Mouse (Mus musculus): ENCODE results near the gene Fshr. TPM values are rescaled to one million over a fixed set of nuclear protein-coding genes. Genes with fewer than 3 reads are reported as not detected.
A peak's percentile ranks its signal among the peaks of the same experiment; 100 is the strongest.

The Fshr gene
- polyA plus RNA-seq, 1 experiment, result not detected

DNA sequence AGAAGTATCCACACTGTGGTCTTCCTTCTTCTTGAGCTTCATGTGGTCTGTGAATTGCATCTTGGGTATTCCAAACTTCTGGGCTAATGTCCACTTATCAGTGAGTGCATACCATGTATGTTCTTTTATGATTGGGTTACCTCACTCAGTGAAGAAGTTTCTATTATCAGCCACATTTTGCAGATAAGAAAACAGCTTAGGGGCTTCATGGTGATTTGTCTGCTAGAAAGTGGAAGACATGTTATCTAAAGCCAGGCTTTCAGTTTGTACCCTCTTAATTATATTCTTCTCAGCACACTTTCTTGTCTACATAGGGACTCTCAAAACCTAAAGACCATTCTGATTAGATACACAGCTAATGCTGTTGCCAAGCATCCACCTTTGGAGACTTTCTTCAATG lies 165.8 kb downstream of the Fshr start:
- H3K27me3 ChIP-seq (replicated peaks; ENCODE audit: control insufficient read depth, insufficient read depth, low read length), result no peaks in the 10 kb centered on the region
- DNase-seq, result no peak
- H3K4me3 ChIP-seq (ENCODE audit: insufficient read depth, low read depth, low read length), result no peak overlapping the region
- no peak overlapping the region for H3K27ac ChIP-seq (ENCODE audit: insufficient read depth, low read depth, low read length)
- H3K4me1 ChIP-seq (ENCODE audit: control insufficient read depth, insufficient read depth, low read length), result no peaks in the 10 kb centered on the region
- TF ChIP-seq POLR2A (IDR thresholded peaks at IDR 0.05; ENCODE audit: low read depth, low read length) (no peak), CTCF (conservative IDR thresholded peaks at IDR 0.05; ENCODE audit: insufficient read depth, insufficient read length, low read depth, low read length) (no peak)
- H3K36me3 ChIP-seq (ENCODE audit: control insufficient read depth, insufficient read depth, low read length), result no peaks in the 10 kb centered on the region

DNA sequence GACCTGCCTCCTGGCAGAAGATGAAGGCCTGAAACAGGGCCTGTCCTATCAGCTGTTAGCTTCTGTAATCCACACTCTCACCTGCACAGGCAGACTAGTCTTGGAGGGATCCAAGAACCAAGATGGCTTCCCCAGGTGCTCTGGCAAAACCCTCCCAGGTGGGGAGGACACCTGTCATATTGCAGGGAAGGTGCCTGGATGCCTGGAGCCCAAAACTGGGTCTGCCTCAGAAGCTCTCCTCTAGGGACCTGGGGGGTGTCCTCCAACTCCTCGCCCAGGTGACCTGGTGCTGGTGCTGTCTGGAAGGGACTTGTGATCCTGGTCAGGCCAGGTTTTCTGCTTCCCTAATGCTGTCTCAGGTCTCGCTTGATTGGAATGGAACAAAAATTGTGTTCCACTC lies 167.5 kb downstream of the Fshr start:
- Histone ChIP-seq H3K27ac (ENCODE audit: insufficient read depth, low read depth, low read length) (peak overlapping the region; percentile 20; the same call in 1 of the 2 replicates), H3K36me3 (ENCODE audit: control insufficient read depth, insufficient read depth, low read length) (no peaks in the 10 kb centered on the region), H3K4me3 (ENCODE audit: insufficient read depth, low read depth, low read length) (no peak overlapping the region), H3K4me1 (ENCODE audit: control insufficient read depth, insufficient read depth, low read length) (no peaks in the 10 kb centered on the region), H3K27me3 (replicated peaks; ENCODE audit: control insufficient read depth, insufficient read depth, low read length) (no peaks in the 10 kb centered on the region)
- no peak for TF ChIP-seq POLR2A (IDR thresholded peaks at IDR 0.05; ENCODE audit: low read depth, low read length)
- TF ChIP-seq CTCF (conservative IDR thresholded peaks at IDR 0.05; ENCODE audit: insufficient read depth, insufficient read length, low read depth, low read length), result no peak
- 81% methylated on average over 2 of the region's 2 CpGs for WGBS
- DNase-seq, result no peak

DNA sequence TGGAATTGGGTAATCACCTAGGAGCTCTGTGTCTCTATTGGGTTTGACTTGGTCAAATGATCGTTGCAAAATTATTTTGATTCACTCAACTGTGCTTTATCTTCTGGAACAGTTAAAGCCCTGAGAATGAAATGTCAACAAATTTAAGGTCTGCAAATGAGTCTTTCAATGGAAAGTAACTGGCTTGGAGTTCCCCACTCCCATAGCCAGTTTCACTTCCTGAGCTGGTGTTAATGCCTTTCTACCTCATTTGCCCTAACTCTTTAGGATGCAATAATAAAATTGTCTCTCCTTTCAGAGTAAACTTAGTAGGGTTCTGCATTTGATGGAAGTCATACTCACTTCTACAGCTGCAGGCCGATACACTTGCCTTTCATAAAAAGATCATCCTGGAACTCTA lies 181.0 kb downstream of the Fshr start:
- DNase-seq, result no peak
- H3K36me3 ChIP-seq (ENCODE audit: control insufficient read depth, insufficient read depth, low read length), result no peaks in the 10 kb centered on the region
- H3K4me3 ChIP-seq (ENCODE audit: insufficient read depth, low read depth, low read length), result no peak overlapping the region
- WGBS, result 72% methylated on average over 2 of the region's 2 CpGs
- TF ChIP-seq CTCF (conservative IDR thresholded peaks at IDR 0.05; ENCODE audit: insufficient read depth, insufficient read length, low read depth, low read length) (no peak), POLR2A (IDR thresholded peaks at IDR 0.05; ENCODE audit: low read depth, low read length) (no peak)
- H3K27me3 ChIP-seq (replicated peaks; ENCODE audit: control insufficient read depth, insufficient read depth, low read length), result no peaks in the 10 kb centered on the region
- H3K27ac ChIP-seq (ENCODE audit: insufficient read depth, low read depth, low read length), result no peak overlapping the region
- no peaks in the 10 kb centered on the region for H3K4me1 ChIP-seq (ENCODE audit: control insufficient read depth, insufficient read depth, low read length)

DNA sequence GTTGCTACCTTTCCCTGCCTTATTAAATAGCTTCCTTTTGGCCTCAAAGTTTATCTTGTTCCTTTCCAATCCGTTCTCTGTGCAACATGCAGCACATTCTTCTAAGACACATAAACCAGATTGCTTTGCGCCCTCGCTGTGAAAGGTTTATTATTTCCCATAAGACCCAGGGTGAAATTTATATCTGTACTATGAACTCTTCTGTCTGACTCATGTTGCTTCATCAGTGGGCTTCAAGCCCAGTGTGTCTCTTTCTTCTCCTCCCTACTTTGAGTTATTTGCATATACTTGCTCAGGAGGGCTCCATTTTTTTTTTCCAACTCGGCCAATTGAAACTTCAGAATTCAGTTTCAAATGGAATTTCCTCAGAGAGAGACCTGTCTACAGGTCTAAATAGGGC lies 183.5 kb downstream of the Fshr start:
- WGBS, result 41% methylated on average over 4 of the region's 4 CpGs
- Histone ChIP-seq H3K4me1 (ENCODE audit: control insufficient read depth, insufficient read depth, low read length) (no peaks in the 10 kb centered on the region), H3K27me3 (replicated peaks; ENCODE audit: control insufficient read depth, insufficient read depth, low read length) (no peaks in the 10 kb centered on the region), H3K27ac (ENCODE audit: insufficient read depth, low read depth, low read length) (no peak overlapping the region), H3K4me3 (ENCODE audit: insufficient read depth, low read depth, low read length) (no peak overlapping the region), H3K36me3 (ENCODE audit: control insufficient read depth, insufficient read depth, low read length) (no peaks in the 10 kb centered on the region)
- no peak for TF ChIP-seq CTCF (conservative IDR thresholded peaks at IDR 0.05; ENCODE audit: insufficient read depth, insufficient read length, low read depth, low read length)
- no peak for TF ChIP-seq POLR2A (IDR thresholded peaks at IDR 0.05; ENCODE audit: low read depth, low read length)
- no peak for DNase-seq

DNA sequence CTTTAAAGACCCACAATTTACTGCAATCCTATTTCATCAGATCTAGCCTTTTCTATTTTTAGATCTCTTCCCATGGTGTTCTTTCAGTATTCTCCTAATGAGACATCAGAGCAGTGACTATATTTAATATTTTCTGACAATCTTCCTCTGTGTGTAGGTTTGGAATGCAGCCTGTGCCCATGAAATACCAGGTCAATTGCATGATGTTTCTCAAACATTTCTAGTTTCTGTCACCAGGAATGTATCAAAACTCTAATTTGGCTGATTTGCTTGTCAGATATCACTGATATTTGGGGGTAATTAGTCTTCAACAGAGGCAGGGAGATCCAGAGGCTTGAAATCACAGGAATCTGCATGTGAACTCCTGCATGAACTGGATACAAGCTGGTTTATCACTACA lies 186.8 kb downstream of the Fshr start:
- Histone ChIP-seq H3K36me3 (ENCODE audit: control insufficient read depth, insufficient read depth, low read length) (no peaks in the 10 kb centered on the region), H3K27me3 (replicated peaks; ENCODE audit: control insufficient read depth, insufficient read depth, low read length) (no peaks in the 10 kb centered on the region), H3K4me3 (ENCODE audit: insufficient read depth, low read depth, low read length) (no peak overlapping the region), H3K4me1 (ENCODE audit: control insufficient read depth, insufficient read depth, low read length) (no peaks in the 10 kb centered on the region), H3K27ac (ENCODE audit: insufficient read depth, low read depth, low read length) (no peak overlapping the region)
- no peak for TF ChIP-seq POLR2A (IDR thresholded peaks at IDR 0.05; ENCODE audit: low read depth, low read length)
- TF ChIP-seq CTCF (conservative IDR thresholded peaks at IDR 0.05; ENCODE audit: insufficient read depth, insufficient read length, low read depth, low read length), result no peak
- no peak for DNase-seq

DNA sequence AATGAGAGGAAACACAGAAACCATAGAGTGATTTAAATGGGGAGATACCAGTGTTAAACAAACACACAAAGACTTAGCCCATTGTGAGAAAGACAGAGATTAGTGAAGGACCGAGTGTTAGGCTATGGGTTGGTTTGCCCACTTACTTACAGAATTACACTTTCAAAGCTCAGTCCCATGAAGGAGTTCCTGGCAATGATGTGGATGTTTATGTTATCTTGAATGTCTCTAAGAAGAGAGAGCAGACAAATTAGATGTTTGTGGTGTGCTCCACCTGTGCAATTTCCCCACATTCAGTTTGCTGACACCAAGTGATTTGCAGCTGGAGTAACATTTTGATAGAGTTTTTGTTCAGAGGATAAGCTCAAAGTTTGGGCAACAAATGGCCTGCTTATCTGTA lies 191.4 kb downstream of the Fshr start:
- WGBS, result 87% methylated on average over 1 of the region's 1 CpGs
- Histone ChIP-seq H3K4me3 (ENCODE audit: insufficient read depth, low read depth, low read length) (no peak overlapping the region), H3K27ac (ENCODE audit: insufficient read depth, low read depth, low read length) (no peak overlapping the region), H3K36me3 (ENCODE audit: control insufficient read depth, insufficient read depth, low read length) (no peaks in the 10 kb centered on the region), H3K4me1 (ENCODE audit: control insufficient read depth, insufficient read depth, low read length) (no peaks in the 10 kb centered on the region), H3K27me3 (replicated peaks; ENCODE audit: control insufficient read depth, insufficient read depth, low read length) (no peaks in the 10 kb centered on the region)
- TF ChIP-seq CTCF (conservative IDR thresholded peaks at IDR 0.05; ENCODE audit: insufficient read depth, insufficient read length, low read depth, low read length), result no peak
- DNase-seq, result no peak

DNA sequence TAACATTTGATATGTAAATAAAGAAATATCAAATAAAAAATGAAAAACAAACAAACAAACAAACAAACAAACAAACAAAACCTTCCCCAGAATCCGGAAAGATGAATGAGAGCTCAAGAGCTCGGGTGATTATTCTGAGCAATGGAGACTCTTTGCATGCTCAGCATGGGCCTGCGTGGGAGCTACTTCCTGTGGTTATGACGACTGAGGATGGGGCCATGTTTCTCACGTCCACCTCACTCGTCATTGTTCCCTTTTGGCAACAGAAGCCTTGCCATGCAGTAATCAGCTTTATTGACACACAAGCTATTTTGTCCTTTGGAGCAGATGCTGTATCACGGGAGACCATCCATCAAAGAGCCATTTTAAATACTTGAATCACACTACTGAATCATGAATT lies 191.8 kb downstream of the Fshr start:
- 82% methylated on average over 7 of the region's 7 CpGs for WGBS
- no peak for TF ChIP-seq CTCF (conservative IDR thresholded peaks at IDR 0.05; ENCODE audit: insufficient read depth, insufficient read length, low read depth, low read length)
- TF ChIP-seq POLR2A (IDR thresholded peaks at IDR 0.05; ENCODE audit: low read depth, low read length), result no peak
- H3K4me3 ChIP-seq (ENCODE audit: insufficient read depth, low read depth, low read length), result no peak overlapping the region
- no peak for DNase-seq
- H3K4me1 ChIP-seq (ENCODE audit: control insufficient read depth, insufficient read depth, low read length), result no peaks in the 10 kb centered on the region
- no peaks in the 10 kb centered on the region for H3K27me3 ChIP-seq (replicated peaks; ENCODE audit: control insufficient read depth, insufficient read depth, low read length)
- H3K36me3 ChIP-seq (ENCODE audit: control insufficient read depth, insufficient read depth, low read length), result no peaks in the 10 kb centered on the region
- H3K27ac ChIP-seq (ENCODE audit: insufficient read depth, low read depth, low read length), result no peak overlapping the region

DNA sequence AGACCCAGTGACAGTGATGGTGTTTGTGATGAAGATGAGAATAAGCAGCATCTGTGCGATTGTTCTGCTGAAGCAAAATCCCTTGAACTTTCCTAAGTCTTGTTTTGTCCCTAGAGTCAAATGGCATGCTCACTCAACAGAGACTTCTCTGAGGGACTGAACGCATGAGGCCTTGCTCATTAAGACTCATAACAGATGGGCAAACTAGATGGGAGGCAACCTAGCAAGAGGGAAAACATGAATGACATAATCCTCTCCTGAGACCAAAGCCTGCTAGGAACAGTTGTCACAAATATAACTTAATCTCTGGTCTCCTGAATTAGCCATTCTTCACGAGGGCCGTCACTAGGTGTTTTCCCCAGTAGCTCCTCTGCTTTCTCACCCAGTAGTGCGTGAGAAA lies 194.5 kb downstream of the Fshr start:
- Histone ChIP-seq H3K4me3 (ENCODE audit: insufficient read depth, low read depth, low read length) (no peak overlapping the region), H3K36me3 (ENCODE audit: control insufficient read depth, insufficient read depth, low read length) (no peaks in the 10 kb centered on the region), H3K4me1 (ENCODE audit: control insufficient read depth, insufficient read depth, low read length) (no peaks in the 10 kb centered on the region), H3K27me3 (replicated peaks; ENCODE audit: control insufficient read depth, insufficient read depth, low read length) (no peaks in the 10 kb centered on the region), H3K27ac (ENCODE audit: insufficient read depth, low read depth, low read length) (no peak overlapping the region)
- 83% methylated on average over 5 of the region's 5 CpGs for WGBS
- DNase-seq, result no peak
- no peak for TF ChIP-seq CTCF (conservative IDR thresholded peaks at IDR 0.05; ENCODE audit: insufficient read depth, insufficient read length, low read depth, low read length)
- no peak for TF ChIP-seq POLR2A (IDR thresholded peaks at IDR 0.05; ENCODE audit: low read depth, low read length)
